Mouse (Mus musculus) hindbrain, postnatal 0 days (tissue): ENCODE data around the gene Stab2. TPM values are rescaled to one million over a fixed set of nuclear protein-coding genes. Genes with fewer than 3 reads are reported as not detected.

ENCODE experiments used
- ATAC-seq: fragments of 200-750 bp; cut with Nextera tagmentation; 2 replicates; pipeline ENCODE4 v1.8.0; 2017; ENCODE audit warnings: mild to moderate bottlenecking, moderate TSS enrichment, moderate library complexity
- DNase-seq: peaks from one replicate; pipeline ENCODE4 v3.0.0-alpha.2; 2015; ENCODE audit warnings: low spot score
- H3K27ac ChIP-seq: fragments of 300-500 bp; sonication (generic); 2 replicates; pipeline ENCODE4 v1.5.1; 2014; ENCODE audit warnings: mild to moderate bottlenecking
- H3K27me3 ChIP-seq: fragments of 300-500 bp; sonication (generic); 2 replicates; pipeline ENCODE4 v1.6.1; 2014; ENCODE audit warnings: low read length, mixed read lengths; ENCODE audit not compliant: insufficient read depth
- H3K36me3 ChIP-seq: fragments of 300-500 bp; sonication (generic); 2 replicates; pipeline ENCODE4 v1.6.1; 2014; ENCODE audit warnings: low read length, mixed read lengths; ENCODE audit not compliant: insufficient read depth
- H3K4me1 ChIP-seq: fragments of 300-500 bp; sonication (generic); 2 replicates; pipeline ENCODE4 v1.6.1; 2014; ENCODE audit warnings: antibody characterized with exemption, low read length, mixed read lengths; ENCODE audit not compliant: insufficient read depth
- H3K4me2 ChIP-seq: fragments of 300-500 bp; sonication (generic); 2 replicates; pipeline ENCODE4 v1.6.1; 2014; ENCODE audit warnings: low read depth, mild to moderate bottlenecking, low read length, moderate library complexity, mixed read lengths
- H3K4me3 ChIP-seq: fragments of 300-500 bp; sonication (generic); 2 replicates; pipeline ENCODE4 v1.5.1; 2014; ENCODE audit warnings: low read length
- H3K9ac ChIP-seq: fragments of 300-500 bp; sonication (generic); replicated peaks from 2 replicates; pipeline ENCODE4 v1.6.1; 2014; ENCODE audit warnings: mild to moderate bottlenecking, low read length, moderate library complexity, mixed read lengths
- H3K9me3 ChIP-seq: fragments of 300-500 bp; sonication (generic); 2 replicates; pipeline ENCODE4 v1.6.1; 2016; ENCODE audit warnings: low read length, mixed read lengths
- CTCF ChIP-seq: IDR thresholded peaks from 2 replicates; pipeline ENCODE4 v1.5.1; 2016; ENCODE audit warnings: antibody characterized with exemption, control low read depth, low read depth
- WGBS: fragments of 180-500 bp; shearing (Covaris S2); extraction: QIAGEN DNeasy Blood & Tissue Kit; methylation state at CpG from one replicate; pipeline ENCODE4 v1.1.7; 2014; 5-methylcytosine and 5-hydroxymethylcytosine counted together
- polyA plus RNA-seq: library from polyadenylated mRNA; unstranded; fragments of >200 nt; fragmentation: Nextera tagmentation; extraction: Ambion mirVana; gene quantifications from 2 replicates; pipeline ENCODE4 v1.2.1, GENCODE M21; 2015
- total RNA-seq: library from RNA; depleted of rRNA; stranded (reverse); fragments of >200 nt; gene quantifications from 2 replicates; pipeline ENCODE4 v1.2.3, GENCODE M21; 2014

Gene Stab2
- total and polyA plus RNA-seq, 2 experiments from 2014 or later, result 0.10 to 0.42 TPM

GRCm38 (mm10) chr10:86949886-86950285, 57.9 kb downstream of the Stab2 start:
- Histone ChIP-seq H3K4me2 (no peak overlapping the region), H3K9ac (no peak overlapping the region), H3K9me3 (no peaks in the 10 kb centered on the region), H3K27ac (no peak overlapping the region), H3K4me3 (no peak overlapping the region), H3K4me1 (peaks cover 2% of the 10 kb centered on the region; the same call in 1 of the 2 replicates), H3K36me3 (no peaks in the 10 kb centered on the region), H3K27me3 (no peaks in the 10 kb centered on the region)
- ATAC-seq, result no peak
- 87% methylated on average over 4 of the region's 4 CpGs for WGBS
- TF ChIP-seq CTCF, result no peak
- DNase-seq, result no peak

GRCm38 (mm10) chr10:86947541-86947940, 60.3 kb downstream of the Stab2 start:
- H3K27ac ChIP-seq, result no peak overlapping the region
- peak overlapping the region; percentile 33; the same call in 1 of the 2 replicates for H3K4me2 ChIP-seq
- no peaks in the 10 kb centered on the region for H3K36me3 ChIP-seq
- ATAC-seq (no peak), DNase-seq (peak; percentile 8)
- peaks cover 2% of the 10 kb centered on the region; the same call in 1 of the 2 replicates for H3K4me1 ChIP-seq
- H3K27me3 ChIP-seq, result no peaks in the 10 kb centered on the region
- H3K9ac ChIP-seq, result no peak overlapping the region
- 70% methylated on average over 2 of the region's 2 CpGs for WGBS
- no peak for TF ChIP-seq CTCF
- H3K9me3 ChIP-seq, result no peaks in the 10 kb centered on the region
- no peak overlapping the region for H3K4me3 ChIP-seq

GRCm38 (mm10) chr10:86940591-86940990, 67.2 kb downstream of the Stab2 start:
- Histone ChIP-seq H3K36me3 (no peaks in the 10 kb centered on the region), H3K9me3 (no peaks in the 10 kb centered on the region), H3K9ac (no peak overlapping the region), H3K4me1 (no peaks in the 10 kb centered on the region), H3K4me3 (no peak overlapping the region), H3K27me3 (no peaks in the 10 kb centered on the region), H3K4me2 (no peak overlapping the region), H3K27ac (no peak overlapping the region)
- DNase-seq, result no peak
- no peak for TF ChIP-seq CTCF
- no peak for ATAC-seq
- WGBS, result 96% methylated on average over 4 of the region's 4 CpGs

GRCm38 (mm10) chr10:86934376-86934775, 73.4 kb downstream of the Stab2 start:
- 28% methylated on average over 6 of the region's 6 CpGs for WGBS
- no peaks in the 10 kb centered on the region for H3K27me3 ChIP-seq
- H3K27ac ChIP-seq, result peak overlapping the region; percentile 22; the same call in 1 of the 2 replicates
- H3K4me1 ChIP-seq, result no peaks in the 10 kb centered on the region
- no peak overlapping the region for H3K4me3 ChIP-seq
- DNase-seq, result peak; percentile 3
- no peak for TF ChIP-seq CTCF
- no peak overlapping the region for H3K9ac ChIP-seq
- ATAC-seq, result no peak
- H3K9me3 ChIP-seq, result no peaks in the 10 kb centered on the region
- no peaks in the 10 kb centered on the region for H3K36me3 ChIP-seq
- H3K4me2 ChIP-seq, result no peak overlapping the region

- no peak for ATAC-seq
- no peak for TF ChIP-seq CTCF
- Histone ChIP-seq H3K4me2 (no peak overlapping the region), H3K27me3 (no peaks in the 10 kb centered on the region), H3K4me1 (no peaks in the 10 kb centered on the region), H3K4me3 (no peak overlapping the region), H3K36me3 (no peaks in the 10 kb centered on the region), H3K9ac (no peak overlapping the region), H3K9me3 (no peaks in the 10 kb centered on the region), H3K27ac (no peak overlapping the region)
- 26% methylated on average over 3 of the region's 3 CpGs for WGBS
- no peak for DNase-seq
Observed at GRCm38 (mm10) chr10:86933906-86934305, 73.9 kb downstream of the Stab2 start.

GRCm38 (mm10) chr10:86933180-86933695, 74.6 kb downstream of the Stab2 start:
- no peak overlapping the region for H3K4me3 ChIP-seq
- DNase-seq (no peak), ATAC-seq (0 out of 2 replicates have a peak, but pooled peaks have one; percentile 45)
- H3K27me3 ChIP-seq, result no peaks in the 10 kb centered on the region
- no peak overlapping the region for H3K27ac ChIP-seq
- H3K4me2 ChIP-seq, result no peak overlapping the region
- H3K36me3 ChIP-seq, result no peaks in the 10 kb centered on the region
- H3K9me3 ChIP-seq, result no peaks in the 10 kb centered on the region
- TF ChIP-seq CTCF, result no peak
- no peaks in the 10 kb centered on the region for H3K4me1 ChIP-seq
- WGBS, result 68% methylated on average over 9 of the region's 9 CpGs
- H3K9ac ChIP-seq, result no peak overlapping the region

GRCm38 (mm10) chr10:86923602-86924001, 84.2 kb downstream of the Stab2 start:
- Histone ChIP-seq H3K4me3 (no peak overlapping the region), H3K36me3 (no peaks in the 10 kb centered on the region), H3K27me3 (no peaks in the 10 kb centered on the region), H3K4me1 (no peaks in the 10 kb centered on the region), H3K4me2 (no peak overlapping the region), H3K9me3 (no peaks in the 10 kb centered on the region), H3K27ac (no peak overlapping the region), H3K9ac (no peak overlapping the region)
- TF ChIP-seq CTCF, result no peak
- 84% methylated on average over 1 of the region's 1 CpGs for WGBS
- ATAC-seq, result no peak
- no peak for DNase-seq
